In genomic region chr17:83890373-83890696, GRCm38 (mm10) we compare ENCODE assay signal across 10 mouse cellular contexts. TPM values are rescaled to one million over a fixed set of nuclear protein-coding genes. Genes with fewer than 3 reads are reported as not detected.
DNase-seq lines count a peak whose midpoint lies in the region; ATAC-seq and TF ChIP-seq lines count a peak whose summit lies in the region.
"Had no signal": no experiment of that assay in that cellular context is flagged by ENCODE, and none has a peak within 500 bp of the region (broad histone marks: within the 10 kb centered on the region; RNA-seq: fewer than 3 reads in every experiment).

No protein-coding gene starts in this region.

- H3K9me3 ChIP-seq in forebrain, embryonic 16.5 days (ENCODE audit: control insufficient read depth, low read length) = no peaks in the 10 kb centered on the region
- H3K9me3 ChIP-seq: liver, embryonic 15.5 days had no signal

- no peak for DNase-seq in gastrocnemius, adult 2 months
- no peak for DNase-seq in gastrocnemius, postnatal 25 days
- no peak for DNase-seq in left cerebral cortex, adult 2 months (ENCODE audit: extremely low spot score in 1 of 2, low spot score in 2 of 2)
- no peak for DNase-seq in left cerebral cortex, adult 18-20 months (ENCODE audit: low spot score in 2 of 2)
- DNase-seq in mesoderm, embryonic 11.5 days (ENCODE audit: low read depth, low spot score) = peak; percentile 27
- no peak for DNase-seq in ovary, postnatal 14 days (ENCODE audit: low spot score)
- DNase-seq in right cerebral cortex, adult 18-20 months = no peak
- DNase-seq: B cell, adult 2 months had no signal

- H3K27ac ChIP-seq in gastrocnemius, adult 2 months = peak overlapping the region; percentile 81
- H3K27ac ChIP-seq in left cerebral cortex, adult 2 months = peak overlapping the region; percentile 70
- H3K27ac ChIP-seq in forebrain, embryonic 16.5 days (ENCODE audit: low read length) = peak overlapping the region; percentile 41
- H3K27ac ChIP-seq: liver, embryonic 15.5 days had no signal

- no peak overlapping the region for H3K4me3 ChIP-seq in gastrocnemius, adult 2 months
- no peak overlapping the region for H3K4me3 ChIP-seq in left cerebral cortex, adult 2 months
- H3K4me3 ChIP-seq in forebrain, embryonic 16.5 days (replicated peaks; ENCODE audit: low read length) = no peak overlapping the region
- H3K4me3 ChIP-seq: liver, embryonic 15.5 days had no signal

- no peak overlapping the region for H3K4me2 ChIP-seq in forebrain, embryonic 16.5 days (ENCODE audit: low read length)
- H3K4me2 ChIP-seq: liver, embryonic 15.5 days had no signal

- H3K36me3 ChIP-seq in forebrain, embryonic 16.5 days (ENCODE audit: control insufficient read depth, insufficient read depth) = no peaks in the 10 kb centered on the region
- H3K36me3 ChIP-seq: liver, embryonic 15.5 days had no signal

- intact Hi-C loops in gastrocnemius, adult 2 months (cut with DNase I) = no loop called here
- intact Hi-C loops in left cerebral cortex, adult 2 months (cut with DNase I) = no loop called here

- no peak for TF ChIP-seq CTCF in gastrocnemius, adult 2 months (IDR thresholded peaks at IDR 0.05)
- no peak for TF ChIP-seq CTCF in left cerebral cortex, adult 2 months (IDR thresholded peaks at IDR 0.05)

- H3K9ac ChIP-seq in forebrain, embryonic 16.5 days (replicated peaks; ENCODE audit: low read depth, low read length) = no peak overlapping the region
- H3K9ac ChIP-seq: liver, embryonic 15.5 days had no signal

- H3K4me1 ChIP-seq in forebrain, embryonic 16.5 days (replicated peaks; ENCODE audit: control insufficient read depth, insufficient read depth, low read length) = peaks cover 19% of the 10 kb centered on the region
- H3K4me1 ChIP-seq: liver, embryonic 15.5 days had no signal

- WGBS in forebrain, embryonic 16.5 days = 84% methylated on average over 5 of the region's 5 CpGs

- H3K27me3 ChIP-seq in forebrain, embryonic 16.5 days (replicated peaks; ENCODE audit: control insufficient read depth, insufficient read depth, low read length) = no peaks in the 10 kb centered on the region
- H3K27me3 ChIP-seq: liver, embryonic 15.5 days had no signal

- ATAC-seq in forebrain, embryonic 16.5 days = no peak

RNA-seq across cellular contexts. Expression of gene Haao, which starts 42.6 kb away (rescaled TPM):
- total RNA-seq in gastrocnemius, adult 2 months (2021) = not detected
- not detected for total RNA-seq in gastrocnemius, postnatal 25 days (2021)
- total RNA-seq in left cerebral cortex, adult 2 months (2021) = not detected
- total RNA-seq in left cerebral cortex, adult 18-20 months (2021) = under 1 TPM in 1 of 2 experiments, not detected in 1; 0.40 TPM
- 0.14 and 0.29 TPM in 2 replicates for polyA plus RNA-seq in forebrain, embryonic 16.5 days (2015; fragmentation: Nextera tagmentation; extraction: Ambion mirVana)
